Mouse (Mus musculus): ENCODE measurements around the gene Dbndd2. TPM values are rescaled to one million over a fixed set of nuclear protein-coding genes. Genes with fewer than 3 reads are reported as not detected.

Gene Dbndd2
- polyA plus RNA-seq (2017; shearing (Covaris generic)): 1 to 10 TPM; 2.1 to 6.8 TPM

- ATAC-seq: peak; percentile 32
Observed at GRCm38 (mm10) chr2:164485681-164486257, at the start of gene Dbndd2. Gene Dbndd2 (plus strand): TSS chr2:164486106.

GRCm38 (mm10) chr2:164436215-164436913 lies 49.5 kb upstream of the Dbndd2 start:
- no peak for ATAC-seq

GRCm38 (mm10) chr2:164436961-164437360 lies 48.9 kb upstream of the Dbndd2 start:
- ATAC-seq: no peak

GRCm38 (mm10) chr2:164437710-164438109 lies 48.2 kb upstream of the Dbndd2 start:
- no peak for ATAC-seq

GRCm38 (mm10) chr2:164438257-164438656 lies 47.6 kb upstream of the Dbndd2 start:
- ATAC-seq: no peak

- no peak for ATAC-seq
Observed at GRCm38 (mm10) chr2:164439001-164439421, 46.9 kb upstream of the Dbndd2 start.

GRCm38 (mm10) chr2:164440314-164440713 lies 45.6 kb upstream of the Dbndd2 start:
- ATAC-seq: no peak

- peak; percentile 74 for ATAC-seq
Observed at GRCm38 (mm10) chr2:164441155-164441554, 44.8 kb upstream of the Dbndd2 start.

GRCm38 (mm10) chr2:164441731-164442130 lies 44.2 kb upstream of the Dbndd2 start:
- ATAC-seq: no peak

- no peak for ATAC-seq
Observed at GRCm38 (mm10) chr2:164442315-164443050, 43.4 kb upstream of the Dbndd2 start.

- ATAC-seq: peak; percentile 26
Observed at GRCm38 (mm10) chr2:164443051-164443437, 42.9 kb upstream of the Dbndd2 start.

GRCm38 (mm10) chr2:164443460-164444000 lies 42.4 kb upstream of the Dbndd2 start, which contains the start of gene Sdc4:
Gene Sdc4 (minus strand): TSS chr2:164443887.
- ATAC-seq: no peak

- no peak for ATAC-seq
Observed at GRCm38 (mm10) chr2:164444701-164445100, 41.2 kb upstream of the Dbndd2 start.

- no peak for ATAC-seq
Observed at GRCm38 (mm10) chr2:164445399-164446085, 40.4 kb upstream of the Dbndd2 start.

- ATAC-seq: no peak
Observed at GRCm38 (mm10) chr2:164446086-164446469, 39.8 kb upstream of the Dbndd2 start.

GRCm38 (mm10) chr2:164448140-164448539 lies 37.8 kb upstream of the Dbndd2 start:
- no peak for ATAC-seq

GRCm38 (mm10) chr2:164448921-164449320 lies 37.0 kb upstream of the Dbndd2 start:
- ATAC-seq: no peak

GRCm38 (mm10) chr2:164449341-164450042 lies 36.4 kb upstream of the Dbndd2 start:
- ATAC-seq: no peak

GRCm38 (mm10) chr2:164452000-164452676 lies 33.8 kb upstream of the Dbndd2 start:
- ATAC-seq: no peak

GRCm38 (mm10) chr2:164453047-164453757 lies 32.7 kb upstream of the Dbndd2 start:
- no peak for ATAC-seq
